Mouse (Mus musculus): ENCODE data around the gene Rybp. TPM values are rescaled to one million over a fixed set of nuclear protein-coding genes. Genes with fewer than 3 reads are reported as not detected.
A peak's percentile ranks its signal among the peaks of the same experiment; 100 is the strongest.

Gene Rybp
- total and polyA plus RNA-seq, 3 experiments = 7.1 to 31.8 (median 26.2) TPM

DNA sequence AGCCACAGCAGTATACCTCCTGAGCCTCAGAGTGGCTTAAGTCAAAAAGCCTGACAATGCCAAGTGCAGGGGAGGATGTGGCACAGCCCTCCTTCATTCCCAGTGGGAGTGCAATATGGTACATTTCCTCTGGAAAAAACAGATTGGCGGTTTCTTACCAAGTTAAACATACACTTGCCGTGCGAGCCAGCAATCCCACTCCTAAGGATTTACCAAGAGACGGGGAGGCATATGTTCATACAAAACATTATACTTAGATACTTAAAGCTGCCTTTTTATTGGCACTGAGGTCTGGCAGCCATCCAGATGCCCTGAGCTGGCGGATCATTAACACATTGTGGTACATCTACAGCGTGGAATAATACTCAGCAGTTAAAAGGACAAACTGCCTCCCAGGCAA is 5.1 kb upstream of the Rybp start:
- H3K36me3 ChIP-seq (replicated peaks) = no peaks in the 10 kb centered on the region
- DNase-seq (ENCODE audit: low spot score) (no peak), ATAC-seq (ENCODE audit: extremely low read depth, insufficient number of reproducible peaks, low FRiP score, poor library complexity, severe bottlenecking) (no peak)
- TF ChIP-seq TAL1 (conservative IDR thresholded peaks at IDR 0.05; ENCODE audit: low read depth, low read length) (no peak), GATA1 (IDR thresholded peaks at IDR 0.05; ENCODE audit: borderline replicate concordance, low read length) (no peak), CTCF (IDR thresholded peaks at IDR 0.05; ENCODE audit: low read depth, low read length) (no peak), POLR2AphosphoS5 (IDR thresholded peaks at IDR 0.05; ENCODE audit: insufficient replicate concordance, low read depth, low read length) (no peak), GATA2 (IDR thresholded peaks at IDR 0.05; ENCODE audit: borderline replicate concordance, low read depth, low read length) (no peak)
- H3K4me3 ChIP-seq (ENCODE audit: low read depth, low read length) = no peak overlapping the region
- peaks cover 15% of the 10 kb centered on the region for H3K27me3 ChIP-seq (ENCODE audit: insufficient read depth, low read length)
- peaks cover 21% of the 10 kb centered on the region for H3K4me1 ChIP-seq (ENCODE audit: insufficient read depth, low read depth, low read length)
- no peaks in the 10 kb centered on the region for H3K9me3 ChIP-seq (replicated peaks)

DNA sequence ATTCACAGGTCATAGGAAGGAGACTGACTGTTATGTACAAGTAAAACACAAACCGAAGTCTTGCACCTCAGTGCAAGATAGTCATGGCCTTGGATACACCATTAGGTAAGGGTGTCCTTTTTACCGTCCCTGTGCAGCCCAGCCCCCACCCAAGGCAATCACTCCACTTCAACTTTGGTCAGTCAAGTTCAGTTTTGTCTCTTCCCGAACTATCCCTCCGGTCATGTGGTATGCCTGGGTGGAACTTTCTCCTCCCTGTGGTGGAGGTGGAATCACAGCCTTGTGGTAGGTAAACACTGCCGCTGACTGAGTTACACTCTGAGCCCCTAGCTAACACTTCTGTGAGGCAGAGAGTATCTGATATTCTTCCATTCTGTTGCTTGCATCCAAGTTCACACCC is 1.8 kb upstream of the Rybp start:
- Histone ChIP-seq H3K9me3 (replicated peaks) (no peaks in the 10 kb centered on the region), H3K4me3 (ENCODE audit: low read depth, low read length) (no peak overlapping the region; the same call in 1 of the 2 replicates), H3K27me3 (ENCODE audit: insufficient read depth, low read length) (peaks cover 9% of the 10 kb centered on the region), H3K36me3 (replicated peaks) (no peaks in the 10 kb centered on the region), H3K4me1 (ENCODE audit: insufficient read depth, low read depth, low read length) (peaks cover 25% of the 10 kb centered on the region)
- TF ChIP-seq GATA1 (IDR thresholded peaks at IDR 0.05; ENCODE audit: borderline replicate concordance, low read length) = no peak
- no peak for TF ChIP-seq POLR2AphosphoS5 (IDR thresholded peaks at IDR 0.05; ENCODE audit: insufficient replicate concordance, low read depth, low read length)
- TF ChIP-seq TAL1 (conservative IDR thresholded peaks at IDR 0.05; ENCODE audit: low read depth, low read length) = no peak
- TF ChIP-seq CTCF (IDR thresholded peaks at IDR 0.05; ENCODE audit: low read depth, low read length) = no peak
- TF ChIP-seq GATA2 (IDR thresholded peaks at IDR 0.05; ENCODE audit: borderline replicate concordance, low read depth, low read length) = no peak
- DNase-seq (ENCODE audit: low spot score) (no peak), ATAC-seq (ENCODE audit: extremely low read depth, insufficient number of reproducible peaks, low FRiP score, poor library complexity, severe bottlenecking) (no peak)

DNA sequence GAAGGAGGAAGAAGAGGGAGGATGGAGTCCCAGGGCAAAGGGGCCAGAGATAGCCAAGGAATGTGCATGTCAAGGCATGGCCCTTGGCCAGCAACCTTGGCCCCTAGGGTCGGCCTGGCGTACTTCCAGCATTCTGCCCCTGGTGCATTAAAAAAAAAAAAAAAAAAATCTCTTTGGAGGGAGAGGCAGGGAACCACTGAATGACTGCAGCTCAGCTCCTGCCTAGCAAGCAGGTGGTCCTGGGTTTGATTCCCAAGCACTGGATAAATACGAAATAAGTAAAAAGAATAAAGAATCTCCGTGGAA is 1.4 kb upstream of the Rybp start:
- ATAC-seq (ENCODE audit: extremely low read depth, insufficient number of reproducible peaks, low FRiP score, poor library complexity, severe bottlenecking) (no peak), DNase-seq (ENCODE audit: low spot score) (no peak)
- H3K4me3 ChIP-seq (ENCODE audit: low read depth, low read length) = peak overlapping the region; percentile 82; the same call in 1 of the 2 replicates
- TF ChIP-seq POLR2AphosphoS5 (IDR thresholded peaks at IDR 0.05; ENCODE audit: insufficient replicate concordance, low read depth, low read length) = no peak
- no peak for TF ChIP-seq CTCF (IDR thresholded peaks at IDR 0.05; ENCODE audit: low read depth, low read length)
- TF ChIP-seq GATA2 (IDR thresholded peaks at IDR 0.05; ENCODE audit: borderline replicate concordance, low read depth, low read length) = no peak
- TF ChIP-seq TAL1 (conservative IDR thresholded peaks at IDR 0.05; ENCODE audit: low read depth, low read length) = no peak
- no peak for TF ChIP-seq GATA1 (IDR thresholded peaks at IDR 0.05; ENCODE audit: borderline replicate concordance, low read length)
- H3K4me1 ChIP-seq (ENCODE audit: insufficient read depth, low read depth, low read length) = peaks cover 28% of the 10 kb centered on the region
- H3K9me3 ChIP-seq (replicated peaks) = no peaks in the 10 kb centered on the region
- peaks cover 3% of the 10 kb centered on the region for H3K36me3 ChIP-seq (replicated peaks)
- peaks cover 9% of the 10 kb centered on the region for H3K27me3 ChIP-seq (ENCODE audit: insufficient read depth, low read length)

DNA sequence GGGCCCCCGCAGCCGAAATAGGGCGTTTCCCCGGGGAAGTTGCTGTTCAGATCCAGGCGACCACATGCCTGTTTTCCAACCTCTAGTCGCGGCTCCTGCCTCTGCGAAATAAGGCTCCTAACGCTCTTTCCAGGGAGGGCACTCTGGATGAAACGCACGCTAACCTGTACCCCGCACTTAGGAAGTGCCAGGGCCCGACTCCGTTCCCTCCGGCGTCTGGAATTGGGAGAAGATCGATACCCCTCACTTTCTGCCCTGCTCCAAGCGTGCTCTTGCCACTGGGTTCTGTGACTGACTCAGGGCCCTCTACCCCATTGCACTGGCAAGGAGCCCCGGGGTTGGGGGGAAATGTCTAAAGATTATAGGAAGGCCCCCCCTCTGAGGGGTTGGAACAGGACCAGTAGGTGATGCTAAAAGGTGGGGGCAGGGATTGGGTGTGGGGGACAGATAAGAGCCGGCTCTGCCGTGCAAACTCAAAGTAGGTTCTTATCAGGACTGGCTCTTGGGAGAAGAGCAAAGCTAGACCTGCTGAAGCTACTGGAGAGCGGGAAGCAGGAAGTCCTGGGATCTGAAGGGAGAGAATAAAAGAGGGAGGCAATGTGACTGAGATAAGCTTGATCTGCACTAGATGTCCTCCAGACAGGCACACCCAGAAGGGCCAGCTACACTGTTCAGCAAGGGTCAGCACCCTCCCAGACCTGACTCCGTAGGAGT is 888 bp upstream of the Rybp start:
- no peaks in the 10 kb centered on the region for H3K9me3 ChIP-seq (replicated peaks)
- no peak for TF ChIP-seq GATA2 (IDR thresholded peaks at IDR 0.05; ENCODE audit: borderline replicate concordance, low read depth, low read length)
- no peak for TF ChIP-seq CTCF (IDR thresholded peaks at IDR 0.05; ENCODE audit: low read depth, low read length)
- no peak for TF ChIP-seq GATA1 (IDR thresholded peaks at IDR 0.05; ENCODE audit: borderline replicate concordance, low read length)
- peak; percentile 41; the same call in 1 of the 2 replicates for TF ChIP-seq TAL1 (conservative IDR thresholded peaks at IDR 0.05; ENCODE audit: low read depth, low read length)
- TF ChIP-seq POLR2AphosphoS5 (IDR thresholded peaks at IDR 0.05; ENCODE audit: insufficient replicate concordance, low read depth, low read length) = no peak
- peak; percentile 54 for DNase-seq (ENCODE audit: low spot score)
- peaks cover 7% of the 10 kb centered on the region for H3K36me3 ChIP-seq (replicated peaks)
- peak overlapping the region; percentile 82 for H3K4me3 ChIP-seq (ENCODE audit: low read depth, low read length)
- peaks cover 8% of the 10 kb centered on the region for H3K27me3 ChIP-seq (ENCODE audit: insufficient read depth, low read length)
- ATAC-seq (ENCODE audit: extremely low read depth, insufficient number of reproducible peaks, low FRiP score, poor library complexity, severe bottlenecking) = peak; percentile 76
- peaks cover 30% of the 10 kb centered on the region for H3K4me1 ChIP-seq (ENCODE audit: insufficient read depth, low read depth, low read length)

DNA sequence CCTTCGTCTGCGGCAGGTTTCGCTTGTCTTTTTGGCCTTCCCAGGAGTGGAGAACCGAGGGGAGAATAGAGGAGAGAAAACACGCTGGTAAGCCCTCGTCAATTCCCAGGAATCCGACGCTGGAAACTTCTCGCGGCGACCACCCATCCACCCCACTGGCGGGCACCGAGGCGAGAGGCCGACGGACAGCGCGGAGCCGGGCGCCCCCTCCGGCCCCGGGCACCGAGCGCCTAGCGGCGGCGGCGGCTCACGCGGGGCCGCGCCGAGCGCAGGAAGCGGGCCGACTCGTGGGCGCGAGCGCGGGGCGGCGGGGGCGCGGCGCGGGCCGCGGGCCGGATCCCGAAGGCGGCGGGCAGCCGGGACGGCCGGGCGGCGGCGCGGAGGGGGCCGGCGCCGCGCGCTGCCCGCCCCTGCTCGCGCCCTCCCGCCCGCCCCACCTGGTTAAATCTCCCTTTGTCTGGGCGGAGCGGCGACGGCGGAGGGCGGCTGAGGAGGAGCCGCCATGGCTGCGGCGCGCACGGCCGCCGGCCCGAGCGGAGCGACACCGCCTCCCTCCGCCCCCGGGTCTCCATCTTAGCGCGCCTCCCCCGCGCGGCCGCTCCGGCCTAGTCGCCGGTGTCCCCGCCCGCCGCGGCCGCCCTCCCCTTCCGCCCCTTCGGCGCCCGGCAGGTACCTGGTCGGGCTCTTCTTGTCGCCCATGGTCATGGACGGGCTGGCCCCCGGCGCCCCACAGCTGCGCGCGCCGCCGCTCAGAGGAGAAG is 532 bp downstream of the Rybp start:
- Histone ChIP-seq H3K27me3 (ENCODE audit: insufficient read depth, low read length) (peaks cover 4% of the 10 kb centered on the region; the same call in 1 of the 2 replicates), H3K36me3 (replicated peaks) (peaks cover 11% of the 10 kb centered on the region), H3K4me1 (ENCODE audit: insufficient read depth, low read depth, low read length) (peaks cover 30% of the 10 kb centered on the region), H3K4me3 (ENCODE audit: low read depth, low read length) (peak overlapping the region; percentile 82), H3K9me3 (replicated peaks) (no peaks in the 10 kb centered on the region)
- TF ChIP-seq CTCF (IDR thresholded peaks at IDR 0.05; ENCODE audit: low read depth, low read length) = no peak
- no peak for TF ChIP-seq GATA1 (IDR thresholded peaks at IDR 0.05; ENCODE audit: borderline replicate concordance, low read length)
- no peak for TF ChIP-seq POLR2AphosphoS5 (IDR thresholded peaks at IDR 0.05; ENCODE audit: insufficient replicate concordance, low read depth, low read length)
- TF ChIP-seq TAL1 (conservative IDR thresholded peaks at IDR 0.05; ENCODE audit: low read depth, low read length) = no peak
- no peak for TF ChIP-seq GATA2 (IDR thresholded peaks at IDR 0.05; ENCODE audit: borderline replicate concordance, low read depth, low read length)
- DNase-seq (ENCODE audit: low spot score) = peak; percentile 69
- ATAC-seq (ENCODE audit: extremely low read depth, insufficient number of reproducible peaks, low FRiP score, poor library complexity, severe bottlenecking) = no peak

DNA sequence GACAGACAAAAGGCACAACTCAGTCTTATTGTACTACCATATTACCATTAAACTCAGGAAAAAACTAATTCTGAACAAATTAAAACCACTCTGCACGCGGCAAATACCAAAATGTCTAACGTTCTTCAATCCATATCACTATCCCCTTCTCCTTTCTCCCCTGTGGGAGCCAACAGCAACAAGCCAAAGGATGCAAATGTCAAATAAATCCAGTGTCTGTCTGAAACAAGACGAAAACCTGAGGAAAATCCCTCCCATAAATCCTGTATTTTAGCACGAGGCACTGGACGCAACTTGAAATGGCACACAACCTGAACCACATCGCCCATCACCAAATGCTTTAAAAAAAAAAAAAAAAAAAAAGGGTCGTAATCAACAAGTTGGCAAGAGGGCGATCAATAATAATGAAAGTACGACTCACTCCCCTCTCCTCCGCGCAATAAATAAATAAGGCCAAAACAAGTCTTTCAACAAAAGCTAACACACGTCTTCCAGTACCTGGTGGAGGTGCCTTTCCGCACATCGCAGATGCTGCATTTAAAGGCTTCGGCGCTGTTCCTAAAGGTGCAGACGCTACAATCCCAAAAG is 1.2 kb downstream of the Rybp start:
- H3K27me3 ChIP-seq (ENCODE audit: insufficient read depth, low read length) = peaks cover 1% of the 10 kb centered on the region; the same call in 1 of the 2 replicates
- H3K36me3 ChIP-seq (replicated peaks) = peaks cover 14% of the 10 kb centered on the region
- TF ChIP-seq GATA2 (IDR thresholded peaks at IDR 0.05; ENCODE audit: borderline replicate concordance, low read depth, low read length) (no peak), POLR2AphosphoS5 (IDR thresholded peaks at IDR 0.05; ENCODE audit: insufficient replicate concordance, low read depth, low read length) (no peak), CTCF (IDR thresholded peaks at IDR 0.05; ENCODE audit: low read depth, low read length) (no peak), TAL1 (conservative IDR thresholded peaks at IDR 0.05; ENCODE audit: low read depth, low read length) (no peak), GATA1 (IDR thresholded peaks at IDR 0.05; ENCODE audit: borderline replicate concordance, low read length) (no peak)
- no peaks in the 10 kb centered on the region for H3K9me3 ChIP-seq (replicated peaks)
- ATAC-seq (ENCODE audit: extremely low read depth, insufficient number of reproducible peaks, low FRiP score, poor library complexity, severe bottlenecking) (no peak), DNase-seq (ENCODE audit: low spot score) (no peak)
- peak overlapping the region; percentile 82 for H3K4me3 ChIP-seq (ENCODE audit: low read depth, low read length)
- H3K4me1 ChIP-seq (ENCODE audit: insufficient read depth, low read depth, low read length) = peaks cover 30% of the 10 kb centered on the region

Data from G1E (cell line).